Mouse (Mus musculus): Measurements from ENCODE around the gene Dffb.
"Not testable (repeated sequence)": the region's sequence is repeated elsewhere in the genome, so short reads cannot be mapped to it uniquely, and the experiment has no call there.

The Dffb gene

DNA sequence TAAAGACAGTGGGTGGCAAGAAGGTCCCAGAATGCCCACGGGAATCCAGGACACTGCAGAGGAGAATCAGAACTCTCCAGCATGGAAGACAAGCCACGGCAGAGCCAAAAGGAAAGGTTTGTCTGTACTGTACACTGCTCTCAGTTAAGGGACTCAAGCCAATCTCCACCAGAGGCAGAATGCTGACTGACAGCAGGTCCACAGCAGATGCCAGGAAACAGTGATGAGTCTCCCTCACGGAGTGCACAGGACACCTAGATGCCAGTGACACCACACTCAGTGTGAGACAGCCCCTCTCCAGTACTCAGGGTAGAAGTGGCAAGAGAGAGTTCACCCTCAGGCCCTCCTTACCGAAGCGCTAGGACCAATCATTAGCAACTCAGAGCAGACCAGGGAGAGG is 8.3 kb downstream of the Dffb start:
- DNase-seq (ENCODE audit: low spot score in 2 of 2): no peak

DNA sequence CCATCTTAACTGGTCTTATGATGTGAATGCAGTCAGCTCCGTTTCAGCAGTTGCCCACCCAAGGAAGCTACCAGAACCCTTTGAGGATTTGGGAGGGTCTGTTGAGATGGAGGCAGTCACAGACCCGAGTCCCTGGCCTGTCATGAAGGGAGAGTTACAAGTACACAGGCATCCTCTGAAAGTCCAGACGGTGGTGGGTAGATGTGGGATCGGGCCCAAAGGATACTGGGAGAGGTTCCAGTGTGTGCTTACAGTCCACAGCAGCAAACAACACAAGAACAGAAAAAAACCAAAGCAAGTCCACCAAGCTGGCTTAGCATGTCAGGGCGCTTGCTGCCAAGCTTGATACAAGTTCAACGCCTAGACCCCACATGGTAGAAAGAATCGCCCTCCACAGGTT is 12.3 kb downstream of the Dffb start:
- no peak for DNase-seq (ENCODE audit: low spot score in 2 of 2)

DNA sequence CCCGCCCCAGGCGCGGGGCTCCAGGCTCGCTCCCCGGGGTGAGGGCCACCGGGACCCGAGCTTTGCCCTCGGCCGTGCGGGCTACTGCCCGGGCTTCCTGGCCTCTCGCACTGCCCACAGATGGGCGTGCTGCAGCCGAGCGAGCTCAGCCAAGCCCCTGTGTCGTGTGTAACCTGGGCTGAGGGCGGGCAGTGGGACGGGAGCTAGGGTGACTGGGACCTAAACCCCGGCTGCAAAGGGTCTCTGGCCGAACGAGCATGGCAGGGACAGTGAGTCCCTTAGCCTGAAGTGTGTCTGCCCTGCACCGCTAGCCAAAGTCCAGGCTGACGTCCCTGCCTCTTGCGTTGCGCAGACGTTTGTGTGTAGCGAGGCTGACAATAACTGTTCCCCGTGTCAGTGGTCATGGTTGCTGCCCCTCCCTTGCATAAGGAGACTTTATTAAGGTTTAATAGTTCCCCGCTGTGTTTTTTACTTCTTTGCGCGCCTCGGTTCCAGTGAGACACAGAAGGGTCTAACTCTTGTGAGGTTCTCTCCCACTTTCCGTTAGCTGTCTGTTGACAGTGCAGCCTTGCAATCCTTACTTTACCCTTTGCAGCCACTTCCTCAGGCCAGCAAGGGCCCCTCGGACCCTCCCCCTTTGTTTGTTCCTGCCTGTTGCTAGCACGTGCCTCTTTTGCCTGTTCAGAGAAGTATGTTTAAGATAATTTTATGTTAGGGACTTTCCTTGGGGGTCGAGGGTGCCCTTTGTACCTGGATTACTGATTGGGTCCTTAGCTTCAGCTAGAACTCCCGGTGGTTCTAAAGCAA is 17.3 kb downstream of the Dffb start:
- DNase-seq (ENCODE audit: low spot score in 2 of 2): no peak

DNA sequence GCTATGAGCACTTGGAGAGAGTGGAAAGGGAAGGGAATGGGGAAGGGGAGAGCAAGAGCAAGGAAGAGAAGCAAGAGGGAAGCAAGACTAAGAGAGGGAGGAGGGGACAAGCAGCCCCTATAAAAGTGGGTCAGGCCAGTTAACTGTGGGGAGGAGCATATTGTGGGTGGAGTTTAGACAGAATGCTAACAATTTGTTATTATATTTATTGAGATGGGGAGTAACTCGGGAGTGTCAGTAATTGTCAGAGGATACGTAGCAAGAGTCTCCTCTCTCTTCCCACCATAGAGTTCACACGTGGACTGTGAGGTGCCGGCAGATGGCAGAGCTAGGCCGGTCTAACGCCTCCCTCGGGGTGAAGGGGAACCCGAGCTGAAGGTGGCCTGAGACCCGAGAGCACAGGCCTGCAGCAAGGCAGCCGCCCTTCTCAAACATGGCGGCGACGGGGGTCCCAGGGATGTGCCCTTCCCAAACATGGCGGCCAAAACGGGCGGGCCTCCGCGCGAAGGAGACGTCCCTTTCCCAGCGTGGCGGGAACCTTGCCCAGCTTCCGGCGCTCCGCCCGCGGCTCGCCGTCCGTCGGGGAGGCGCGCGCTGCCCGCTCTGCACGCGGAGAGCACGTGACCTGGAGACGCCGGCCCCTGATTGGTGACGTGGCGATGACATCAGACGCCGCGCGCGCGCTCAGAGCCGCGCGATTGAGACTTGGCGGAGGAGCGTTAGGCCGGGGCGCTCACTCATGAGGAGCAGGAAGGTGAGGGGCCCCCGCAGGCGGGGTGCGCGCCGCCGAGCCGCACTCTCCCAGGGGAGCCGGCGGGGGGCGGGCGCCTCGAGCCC is 18.1 kb downstream of the Dffb start, which contains the start of gene A430005L14Rik:
Gene A430005L14Rik (plus strand): TSS at position 669 of the 837 bp plus-strand sequence.
- DNase-seq (ENCODE audit: low spot score in 2 of 2): peak; percentile 97

DNA sequence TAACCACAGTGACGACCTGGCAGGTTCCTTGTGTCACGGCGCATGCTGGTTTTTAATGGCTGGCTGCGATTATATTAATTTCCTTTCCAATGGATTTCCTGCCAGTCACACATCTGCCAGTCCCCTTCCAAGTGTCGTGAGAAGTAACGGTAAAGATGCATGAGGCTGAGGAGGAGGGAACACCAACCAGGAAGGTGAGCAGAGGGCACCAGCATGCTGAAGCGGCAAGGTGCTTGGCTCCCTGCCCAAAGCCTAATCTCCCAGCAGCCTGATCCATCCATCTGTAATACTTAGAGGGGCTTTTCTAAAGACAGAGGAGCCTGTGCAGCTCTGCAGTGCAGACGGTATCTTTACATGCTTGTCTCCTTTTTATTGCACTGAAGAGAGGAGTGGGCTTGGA is 19.3 kb downstream of the Dffb start:
- DNase-seq (ENCODE audit: low spot score in 2 of 2): no peak

DNA sequence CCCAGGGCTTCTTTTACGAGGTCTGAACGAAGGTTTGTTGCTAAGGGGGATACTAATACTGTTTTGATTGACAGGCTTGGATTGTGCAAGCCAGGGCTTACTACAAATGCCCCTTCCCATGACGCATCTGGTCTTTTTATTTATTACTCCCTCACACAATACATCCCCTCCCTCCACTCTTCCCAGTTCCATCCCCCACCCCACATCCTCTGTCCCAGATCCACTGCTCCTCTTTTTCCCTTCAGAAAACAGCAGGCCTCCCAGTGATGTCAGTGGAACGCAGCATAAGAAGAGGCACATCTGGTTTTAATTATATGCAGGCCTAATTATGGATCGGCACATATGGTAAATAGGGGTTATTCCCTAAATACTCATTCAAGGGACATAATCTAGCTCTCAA is 23.2 kb downstream of the Dffb start:
- DNase-seq (ENCODE audit: low spot score in 2 of 2): no peak

DNA sequence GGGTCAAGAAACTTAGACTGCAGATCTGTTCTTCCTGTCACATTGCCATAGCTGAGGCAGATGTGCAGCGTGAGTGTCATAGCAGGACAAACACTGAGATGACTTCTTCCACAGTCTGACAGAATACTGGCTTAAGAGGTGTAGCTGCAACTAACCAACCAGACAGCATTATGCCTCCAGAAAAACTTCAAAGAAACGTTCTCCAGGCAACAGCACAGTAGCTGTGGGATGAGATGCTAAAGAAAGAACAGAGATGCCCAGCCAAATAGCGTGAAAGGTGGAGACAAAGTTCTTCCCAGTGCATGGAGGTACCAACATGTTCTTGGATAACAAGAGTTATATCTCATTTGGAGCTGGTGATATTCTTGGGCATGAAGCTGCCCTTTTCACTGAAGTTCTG is 23.8 kb downstream of the Dffb start:
- DNase-seq (ENCODE audit: low spot score in 2 of 2): no peak

DNA sequence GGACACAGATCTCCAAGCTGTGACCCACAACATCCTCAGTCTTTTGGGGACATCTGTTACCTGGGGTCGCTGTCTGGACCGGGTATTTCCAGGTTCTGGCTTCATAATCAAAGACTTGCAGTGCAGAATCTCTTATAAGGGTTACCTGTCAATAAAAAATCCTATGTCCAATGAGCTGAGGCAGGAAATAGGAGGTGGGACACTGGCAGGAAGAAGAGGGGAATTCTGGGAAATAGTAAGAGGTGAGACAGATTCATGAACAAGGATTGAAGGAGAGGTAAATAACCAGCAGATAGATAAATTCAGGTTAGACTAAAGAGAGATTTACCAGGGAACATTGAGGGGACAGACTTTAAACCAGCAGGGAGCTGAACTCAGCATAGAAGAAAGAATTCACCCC is 24.6 kb downstream of the Dffb start:
- DNase-seq (ENCODE audit: low spot score in 2 of 2): no peak

DNA sequence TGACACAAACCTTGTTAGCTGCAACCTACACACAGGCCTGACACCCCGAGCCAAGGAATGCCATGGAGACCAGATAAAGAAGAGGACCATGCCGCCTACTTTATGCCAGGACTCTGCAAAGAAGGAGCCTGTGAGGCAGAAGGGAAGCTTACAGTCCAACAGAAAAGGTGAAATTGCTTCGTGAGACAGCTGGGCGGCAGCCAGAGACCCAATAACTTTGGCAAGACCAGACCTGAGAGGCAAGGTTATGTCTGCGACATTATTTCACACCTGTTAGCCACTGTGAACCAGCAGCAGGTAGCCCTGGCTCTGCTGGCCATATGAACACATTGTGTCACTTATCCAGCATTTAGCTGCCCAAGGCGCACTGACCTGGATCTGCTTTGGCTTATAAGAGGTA is 29.2 kb downstream of the Dffb start:
- DNase-seq (ENCODE audit: low spot score in 2 of 2): no peak

DNA sequence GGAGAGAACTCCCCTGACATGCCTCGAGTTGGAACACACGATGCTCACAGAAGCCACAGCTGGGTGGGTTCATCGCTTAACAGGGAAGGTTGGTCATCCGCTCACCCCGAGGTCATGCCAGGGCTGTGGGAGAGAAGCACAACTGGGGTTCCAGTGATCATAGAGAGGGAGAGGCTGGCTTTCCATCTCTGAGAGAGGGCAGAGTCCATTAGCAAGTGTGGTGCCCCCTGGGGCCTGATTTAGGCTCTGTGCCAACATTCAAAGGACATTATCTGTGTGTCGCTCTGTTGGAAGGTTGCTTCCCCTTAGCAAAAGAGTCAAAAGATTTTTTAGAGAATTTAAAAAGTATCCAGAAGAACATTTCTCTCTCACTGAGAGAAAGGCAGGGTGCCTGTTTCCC is 30.7 kb downstream of the Dffb start:
- DNase-seq (ENCODE audit: low spot score in 2 of 2): no peak

DNA sequence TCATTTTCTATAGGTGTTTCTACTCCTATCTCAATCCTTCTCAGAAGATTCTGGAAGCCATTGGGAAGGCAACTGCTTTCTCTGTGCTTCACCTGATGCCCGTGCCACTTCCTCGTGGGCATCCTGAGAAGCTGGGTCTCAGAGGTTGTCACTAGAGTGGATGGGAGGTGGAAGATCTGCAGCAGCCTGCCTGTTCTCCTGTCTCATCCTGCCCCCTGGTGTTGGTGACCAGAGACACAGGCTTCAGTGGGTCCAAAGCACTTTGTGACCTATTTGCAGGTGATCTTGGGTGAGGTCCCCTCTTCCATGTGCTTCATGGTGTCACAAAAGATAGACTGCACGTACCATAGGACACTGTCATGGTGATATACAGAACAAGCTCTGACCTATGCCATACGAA is 31.7 kb downstream of the Dffb start:
- DNase-seq (ENCODE audit: low spot score in 2 of 2): no peak

DNA sequence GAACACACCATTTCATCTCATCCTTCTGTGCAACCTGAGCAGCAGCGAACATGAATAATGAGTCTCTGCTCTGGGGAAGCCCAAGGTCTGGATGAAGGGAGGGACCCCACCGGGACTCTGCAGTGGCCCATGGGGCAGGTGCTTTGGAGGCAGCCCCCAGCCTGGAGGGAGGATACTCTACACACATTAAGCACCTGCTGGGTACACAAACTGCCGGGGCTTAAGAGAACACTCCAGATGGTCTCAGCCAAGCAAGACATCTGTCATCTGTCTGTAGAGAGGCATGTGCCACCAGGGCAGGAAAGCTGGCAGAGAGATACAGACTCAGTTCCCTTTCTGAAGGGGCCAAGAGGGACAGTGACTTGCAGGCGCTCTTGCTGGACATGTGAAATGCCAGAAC is 45.0 kb downstream of the Dffb start:
- DNase-seq (ENCODE audit: low spot score in 2 of 2): no peak

DNA sequence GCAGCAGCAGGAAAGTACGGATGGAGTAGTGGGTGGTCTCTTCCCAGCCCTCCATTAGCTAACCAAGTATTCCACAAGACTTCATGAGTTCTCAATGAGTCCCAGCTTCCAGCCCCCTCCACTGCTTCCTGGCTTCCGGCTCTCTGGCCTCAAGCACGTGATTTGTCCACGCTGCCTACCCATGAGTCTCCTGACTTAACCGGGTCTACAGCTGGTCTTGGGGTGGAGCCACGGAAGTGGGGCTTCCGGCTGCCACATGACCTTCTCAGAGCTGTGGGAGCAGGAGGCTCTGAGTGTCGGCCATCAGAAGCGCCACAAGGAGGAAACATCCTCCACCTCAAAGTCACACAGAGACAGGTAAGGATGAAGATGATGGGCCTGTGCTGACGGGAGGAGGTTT is 45.5 kb downstream of the Dffb start:
- DNase-seq (ENCODE audit: low spot score in 2 of 2): no peak

DNA sequence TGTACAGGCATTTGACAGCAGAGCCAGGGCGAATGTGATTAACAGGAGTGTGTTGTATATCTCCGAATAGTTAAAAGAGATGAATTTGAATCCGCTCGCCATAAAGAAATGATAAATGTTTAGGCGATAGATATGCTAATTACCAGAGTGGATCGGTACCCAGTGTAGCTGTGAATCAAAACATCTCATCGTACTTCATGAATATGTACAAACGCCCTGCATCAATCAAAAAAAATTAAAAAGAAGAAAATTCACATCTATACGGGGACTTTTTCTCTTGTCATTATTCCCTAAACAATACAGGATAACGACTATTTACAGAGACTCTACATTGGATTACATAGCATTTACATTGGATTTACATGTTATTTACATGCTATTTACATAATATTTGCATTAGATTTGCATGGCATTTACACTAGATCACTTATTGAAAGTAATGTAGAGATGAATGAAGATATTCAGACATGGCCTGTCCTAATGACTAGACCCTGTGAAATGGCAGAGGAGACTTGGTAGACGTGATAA is 46.1 kb downstream of the Dffb start:
- DNase-seq (ENCODE audit: low spot score in 2 of 2): no peak

DNA sequence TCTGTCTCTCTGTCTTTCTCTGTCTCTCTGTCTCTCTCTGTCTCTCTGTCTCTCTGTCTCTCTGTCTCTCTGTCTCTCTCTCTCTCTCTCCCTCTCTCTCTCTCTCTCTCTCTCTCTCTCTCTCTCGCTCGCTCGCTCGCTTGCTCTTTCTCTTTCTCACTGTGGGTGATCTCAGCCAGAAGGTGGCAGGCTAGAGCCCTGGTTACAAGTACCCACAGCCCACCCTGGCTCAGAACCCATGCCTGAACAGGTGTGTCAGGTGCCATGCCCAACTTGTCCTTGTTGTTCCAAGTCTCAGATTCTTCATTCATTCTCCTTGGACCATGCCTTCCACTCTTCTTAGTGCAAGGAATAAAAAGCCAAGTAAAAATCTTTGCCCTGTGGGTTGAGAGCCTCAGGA is 52.8 kb downstream of the Dffb start:
- DNase-seq (ENCODE audit: low spot score in 2 of 2): not testable (repeated sequence)

DNA sequence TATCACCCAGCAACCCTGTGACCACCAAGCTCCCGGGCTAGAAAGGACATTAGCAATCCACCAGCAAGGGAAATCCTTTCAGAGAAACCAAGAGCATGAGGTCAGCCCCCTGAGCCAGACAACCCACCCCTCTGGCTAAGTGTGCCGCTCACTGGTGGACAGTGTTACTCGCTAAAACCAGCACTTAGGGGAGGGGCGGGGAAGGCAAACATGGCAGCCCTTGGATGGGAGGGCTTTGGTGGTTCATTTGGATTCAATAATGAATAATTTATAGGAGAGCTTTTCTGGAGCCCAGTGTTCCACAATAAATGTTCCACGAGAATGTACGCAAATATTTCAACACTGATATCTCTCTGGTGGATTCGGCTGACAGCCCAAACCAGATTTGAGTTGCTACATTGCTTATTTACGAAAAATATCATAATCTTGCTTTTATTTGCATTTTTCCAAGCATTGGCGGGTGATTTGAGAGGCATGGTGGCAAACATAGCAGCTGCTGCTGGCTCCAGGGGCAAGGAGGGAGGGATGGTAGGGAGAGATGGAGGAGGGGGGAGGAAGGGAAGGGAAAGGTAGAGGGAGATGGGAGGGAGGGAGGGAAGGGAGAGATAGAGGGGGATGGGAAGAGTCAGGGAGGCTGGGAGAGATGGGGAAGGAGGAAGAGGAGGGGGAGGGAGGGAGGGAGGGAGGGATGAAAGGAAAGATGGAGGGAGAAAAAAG is 54.3 kb downstream of the Dffb start:
- DNase-seq (ENCODE audit: low spot score in 2 of 2): no peak

DNA sequence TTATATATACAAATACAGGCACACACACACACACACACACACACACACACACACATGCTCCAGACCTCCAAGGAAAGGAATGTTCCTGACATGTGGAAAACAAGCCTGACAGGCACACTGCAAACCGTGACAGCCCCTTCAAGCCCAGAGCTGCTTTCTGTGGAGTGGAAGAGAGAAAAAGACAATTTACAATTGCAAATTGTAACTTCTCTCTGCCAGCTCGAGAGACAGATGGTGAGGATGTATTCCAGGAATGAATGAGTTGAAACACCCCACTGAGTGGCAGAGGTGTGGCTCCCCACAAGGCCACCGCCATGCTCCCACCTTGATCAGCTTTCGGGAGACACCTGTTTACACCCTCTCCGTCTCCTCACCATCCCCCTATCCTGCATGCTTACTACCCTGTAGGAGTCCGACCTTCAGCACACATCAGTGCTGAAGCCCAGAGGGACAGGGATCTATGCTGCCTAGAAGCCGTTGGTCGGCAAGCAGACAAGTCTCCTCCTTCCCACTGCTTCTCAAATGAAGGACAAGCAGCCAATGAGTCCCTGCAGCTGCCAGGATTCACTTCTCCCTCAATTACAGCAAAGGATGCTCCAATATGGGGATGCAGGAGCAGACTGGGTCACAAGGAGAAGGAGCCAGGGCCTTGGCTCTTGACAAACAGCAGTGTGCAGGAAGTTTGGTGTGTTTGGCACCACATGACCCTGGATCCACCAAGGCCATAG is 57.0 kb downstream of the Dffb start:
- DNase-seq (ENCODE audit: low spot score in 2 of 2): no peak

All from urinary bladder, postnatal 4 days (tissue).